Mouse (Mus musculus): ENCODE data around the gene Rnf220.

The Rnf220 gene

GRCm38 (mm10) chr4:117373324-117374077, 123.4 kb downstream of the Rnf220 start:
- DNase-seq = peak; percentile 52

GRCm38 (mm10) chr4:117371896-117372295, 125.0 kb downstream of the Rnf220 start:
- DNase-seq = no peak

DNA sequence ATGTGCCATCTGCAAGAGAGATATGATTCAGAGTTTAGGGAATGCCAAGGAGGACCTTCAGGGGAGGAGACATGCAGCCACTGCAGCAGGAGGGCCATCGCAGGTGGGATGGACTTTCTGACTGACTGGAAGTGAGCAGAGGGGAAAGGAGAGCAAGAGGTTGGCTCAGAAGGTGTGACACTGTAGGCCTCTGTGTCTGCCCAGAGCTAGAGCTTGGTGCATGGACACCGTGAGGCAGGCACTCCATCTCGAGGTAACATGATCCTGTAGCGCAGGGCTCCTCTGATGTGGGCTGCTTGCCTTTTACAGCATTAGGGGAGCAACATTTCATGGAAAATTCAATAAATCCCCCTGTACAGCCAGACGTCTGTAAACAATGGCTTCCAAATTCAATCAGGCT, 126.5 kb downstream of the Rnf220 start:
- no peak for DNase-seq

DNA sequence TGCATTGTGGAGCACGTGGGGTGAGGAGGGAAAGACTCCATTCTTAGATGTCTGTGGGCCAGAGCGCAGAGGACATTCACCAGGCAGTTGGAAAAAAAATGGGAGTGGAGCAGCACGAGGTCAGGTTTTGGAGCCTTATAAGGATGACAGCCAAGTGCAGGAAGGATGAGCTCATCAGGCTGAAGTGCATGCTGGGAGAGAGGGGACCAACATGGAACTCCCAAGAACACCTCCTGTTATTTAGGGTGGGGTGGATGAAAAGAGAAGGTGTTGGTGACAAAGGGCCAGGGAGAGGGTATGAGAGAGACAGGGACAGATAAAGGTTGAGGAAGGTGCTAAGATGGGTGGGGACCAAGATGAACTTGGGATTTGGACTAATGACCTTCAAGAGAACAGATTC, 127.3 kb downstream of the Rnf220 start:
- DNase-seq = no peak

DNA sequence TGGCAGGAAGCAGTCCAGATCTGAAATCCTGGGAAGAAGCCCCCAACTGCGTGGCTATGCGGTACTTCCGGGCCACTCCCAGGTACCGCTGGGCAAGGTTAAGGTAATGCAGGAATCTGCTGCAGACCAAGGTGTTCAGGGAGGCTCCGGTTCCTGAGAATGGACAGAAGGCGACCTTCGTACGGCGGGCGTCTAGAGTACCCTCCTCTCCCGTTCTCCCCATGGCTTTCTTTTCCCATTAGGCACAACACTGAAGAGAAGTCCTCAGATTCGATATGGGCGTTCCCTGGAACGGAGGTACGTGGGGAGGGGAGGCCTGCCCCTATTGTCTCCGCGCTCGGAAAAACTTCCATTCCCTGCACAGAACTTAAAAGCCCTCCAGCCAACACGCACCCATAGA, 129.5 kb downstream of the Rnf220 start:
- no peak for DNase-seq

- no peak for DNase-seq
These were observed 134.8 kb downstream of the Rnf220 start for GRCm38 (mm10) chr4:117362085-117362484.

DNA sequence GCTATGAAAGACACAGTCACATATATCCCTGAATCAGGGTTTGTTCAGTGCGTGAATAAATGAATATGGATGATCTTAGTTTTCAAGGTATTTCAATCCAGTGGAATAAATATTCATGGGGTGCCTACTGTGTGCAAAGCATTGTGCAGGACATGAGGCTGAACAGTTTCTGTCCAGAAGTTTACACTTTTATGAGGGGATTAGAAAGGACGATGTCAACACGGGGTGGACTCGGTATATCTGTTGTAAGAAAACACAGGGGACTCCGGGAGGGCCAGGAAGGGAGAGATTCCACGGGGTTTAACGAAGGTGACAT, 135.3 kb downstream of the Rnf220 start:
- DNase-seq = no peak

GRCm38 (mm10) chr4:117360713-117361557, 135.9 kb downstream of the Rnf220 start:
- DNase-seq = no peak

- DNase-seq = no peak
These were observed 137.0 kb downstream of the Rnf220 start for GRCm38 (mm10) chr4:117359803-117360382.

DNA sequence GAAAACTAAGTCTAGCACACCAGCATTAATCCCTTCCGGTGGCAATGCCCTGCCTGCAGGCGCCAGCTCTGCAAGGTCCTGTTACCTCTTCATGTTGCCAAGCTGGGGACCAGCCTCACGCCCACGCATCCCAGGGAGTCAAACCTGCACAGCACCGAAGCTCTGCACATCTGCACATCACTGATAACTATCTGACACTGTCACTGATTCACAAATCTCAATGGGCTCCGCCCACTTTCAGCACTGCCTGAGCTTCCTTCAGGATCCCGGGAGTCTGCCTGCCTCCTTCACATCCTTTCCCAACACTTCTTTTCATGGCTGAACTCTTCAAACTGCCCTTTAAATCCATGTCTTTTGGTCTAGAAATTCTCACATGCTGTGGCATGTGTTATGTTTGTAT, 138.9 kb downstream of the Rnf220 start:
- no peak for DNase-seq

- DNase-seq = no peak
These were observed 139.7 kb downstream of the Rnf220 start for GRCm38 (mm10) chr4:117357104-117357503.

GRCm38 (mm10) chr4:117356223-117356622, 140.6 kb downstream of the Rnf220 start:
- DNase-seq = no peak

GRCm38 (mm10) chr4:117354651-117355050, 142.2 kb downstream of the Rnf220 start:
- DNase-seq = no peak

DNA sequence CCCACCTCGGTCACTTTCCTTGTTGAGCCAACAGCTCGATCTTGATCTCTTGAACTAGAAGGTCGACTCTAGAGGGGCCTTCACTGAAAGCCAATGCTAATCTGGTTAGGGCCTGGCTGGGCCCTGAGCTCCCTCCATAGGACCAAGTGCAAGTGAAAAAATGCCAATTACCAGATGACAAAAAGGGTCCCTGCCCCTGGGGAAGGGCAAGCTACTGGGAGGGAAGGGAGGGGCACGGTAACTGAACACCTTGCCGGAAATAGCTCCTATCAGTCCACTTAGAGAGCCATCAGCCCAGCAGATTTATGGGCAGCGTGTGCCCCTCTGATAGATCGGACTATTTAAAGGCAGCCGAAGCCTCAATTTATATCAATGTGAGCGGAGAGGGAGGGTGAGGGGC, 143.9 kb downstream of the Rnf220 start:
- DNase-seq = no peak

GRCm38 (mm10) chr4:117352071-117352470, 144.8 kb downstream of the Rnf220 start:
- no peak for DNase-seq

DNA sequence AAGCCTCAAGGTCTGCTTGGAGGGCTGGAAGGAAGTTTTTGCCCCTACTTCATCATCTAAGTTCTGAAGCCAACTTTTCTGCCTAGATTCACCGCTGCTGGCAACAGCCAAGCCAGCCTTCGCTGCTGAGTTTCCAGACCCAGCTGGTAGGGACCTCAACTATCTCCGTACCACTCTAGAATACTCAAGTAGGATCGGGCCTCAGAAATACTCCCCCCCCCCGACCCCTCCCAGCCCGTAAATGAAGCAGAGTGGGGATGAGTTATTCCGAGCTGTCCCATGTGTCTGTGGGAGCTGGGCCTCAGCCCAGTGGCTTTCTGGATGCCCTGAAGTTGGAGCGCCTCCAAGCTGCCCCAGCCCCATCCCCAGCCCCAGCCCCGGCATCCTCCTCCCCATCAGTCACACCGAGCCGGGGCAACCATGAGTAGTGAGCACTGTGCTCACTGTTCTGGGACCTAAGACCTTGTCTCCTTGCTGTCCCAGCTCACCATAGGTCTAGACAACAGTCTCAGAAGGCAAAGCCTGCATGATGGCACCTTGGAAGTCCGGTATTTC, 146.6 kb downstream of the Rnf220 start:
- no peak for DNase-seq

DNA sequence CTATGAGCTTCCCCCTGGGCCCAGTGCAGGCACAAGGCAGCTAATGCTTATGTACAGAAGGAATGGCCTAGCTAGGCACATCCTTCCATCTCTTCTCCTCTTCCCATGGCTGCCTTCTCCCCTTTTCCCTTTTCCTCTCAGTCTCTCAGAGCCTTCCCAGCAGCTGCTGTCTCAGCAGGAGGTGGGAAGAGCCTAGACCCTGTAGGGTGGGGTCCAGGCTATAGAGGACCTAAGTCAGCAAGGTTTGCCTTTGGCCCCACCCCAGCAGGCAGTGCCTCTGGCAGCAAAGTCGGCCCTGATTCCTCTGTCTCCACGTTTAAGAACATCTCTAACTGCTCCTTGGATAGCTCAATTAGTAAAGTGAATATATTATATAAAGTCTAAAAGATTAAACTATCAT, 147.5 kb downstream of the Rnf220 start:
- DNase-seq = no peak

- no peak for DNase-seq
These were observed 150.8 kb downstream of the Rnf220 start for GRCm38 (mm10) chr4:117346025-117346424.

- DNase-seq = no peak
These were observed 153.5 kb downstream of the Rnf220 start for GRCm38 (mm10) chr4:117343385-117343784.

DNA sequence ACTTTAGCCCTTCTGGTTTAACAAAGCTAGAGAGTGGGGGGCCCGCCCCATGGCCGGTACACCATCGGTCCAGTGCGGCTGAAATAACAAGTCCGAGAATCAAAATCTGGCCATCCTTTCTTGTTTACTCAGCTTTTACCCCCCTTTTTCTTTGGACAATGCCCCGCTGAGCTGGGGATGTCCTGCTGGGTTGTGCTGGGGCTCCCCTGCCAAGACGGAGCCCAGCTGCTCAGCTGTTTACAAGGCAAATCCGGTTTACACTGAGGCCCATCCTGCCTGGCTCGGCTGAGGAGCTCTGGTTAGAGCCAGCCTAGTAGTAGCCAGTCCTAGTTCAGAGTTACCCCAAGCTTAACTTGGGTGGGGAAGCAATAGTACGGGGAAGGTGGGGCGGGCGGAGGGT, 154.1 kb downstream of the Rnf220 start:
- DNase-seq = no peak

GRCm38 (mm10) chr4:117341282-117341681, 155.6 kb downstream of the Rnf220 start:
- no peak for DNase-seq

- no peak for DNase-seq
These were observed 157.1 kb downstream of the Rnf220 start for GRCm38 (mm10) chr4:117339796-117340195.

DNA sequence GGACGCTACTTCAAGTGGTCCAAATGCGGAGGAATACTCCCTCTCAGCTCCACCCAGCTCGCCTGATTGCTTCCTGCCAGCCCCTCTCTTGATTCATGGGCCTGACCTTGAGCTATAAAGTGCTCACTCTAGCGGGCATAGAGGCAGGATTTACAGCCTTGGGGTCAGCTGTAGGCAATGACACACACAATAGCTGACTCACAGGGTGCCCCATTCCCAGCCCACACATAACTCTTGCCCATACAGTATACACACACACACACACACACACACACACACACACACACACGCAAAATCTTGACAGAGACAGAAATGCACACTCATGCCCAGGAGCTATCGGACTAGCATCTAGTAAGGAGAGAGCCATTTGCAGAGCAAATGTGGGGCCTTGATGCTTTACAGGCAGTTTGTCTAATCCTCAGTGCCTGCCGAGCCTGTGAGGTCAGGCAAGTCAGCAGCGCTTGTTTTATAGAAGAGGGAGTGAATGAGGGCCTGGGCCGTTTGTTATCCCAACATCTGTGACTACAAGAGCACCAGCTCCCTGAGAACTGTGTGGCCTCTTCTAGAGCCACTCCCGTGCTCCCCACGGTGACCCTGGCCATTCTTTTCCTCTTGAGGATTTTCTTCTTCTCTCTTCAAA, 165.9 kb downstream of the Rnf220 start:
- no peak for DNase-seq
